Mouse (Mus musculus) E14TG2a.4 (cell line): ENCODE measurements around the gene 1110032A03Rik.

Source experiments
- H3K27me3 ChIP-seq: 2 replicates; pipeline ENCODE4 v1.6.1; 2014; ENCODE audit warnings: low read length, control low read depth; ENCODE audit not compliant: insufficient read depth
- H3K36me3 ChIP-seq: 2 replicates; pipeline ENCODE4 v1.6.1; 2014; ENCODE audit warnings: low read length, control low read depth; ENCODE audit not compliant: insufficient read depth
- H3K4me1 ChIP-seq: replicated peaks from 2 replicates; pipeline ENCODE4 v1.6.1; 2014; ENCODE audit warnings: low read depth, low read length, control low read depth
- H3K4me3 ChIP-seq: replicated peaks from 2 replicates; pipeline ENCODE4 v1.5.1; 2014; ENCODE audit warnings: mild to moderate bottlenecking, low read length
- H3K9me3 ChIP-seq: 2 replicates; pipeline ENCODE4 v1.6.1; 2014; ENCODE audit warnings: low read length, control low read depth
- CTCF ChIP-seq: conservative IDR thresholded peaks from 2 replicates; pipeline ENCODE4 v1.5.1; 2014; ENCODE audit warnings: low read length
- NANOG ChIP-seq: IDR thresholded peaks from 2 replicates; pipeline ENCODE4 v1.6.1; 2014; ENCODE audit warnings: borderline replicate concordance, low read length, mixed read lengths
- POU5F1 ChIP-seq: IDR thresholded peaks from 2 replicates; pipeline ENCODE4 v1.6.1; 2014; ENCODE audit warnings: low read length, borderline replicate concordance

1110032A03Rik gene

GRCm38 (mm10) chr9:50774991-50775612 is at the start of gene 1110032A03Rik, which contains the start of gene Alg9:
TSS of gene 1110032A03Rik (minus strand) at chr9:50775520.
TSS of gene Alg9 (plus strand) at chr9:50775019.
- H3K27me3 ChIP-seq = peaks cover 11% of the 10 kb centered on the region
- no peak for TF ChIP-seq NANOG
- TF ChIP-seq CTCF = no peak
- TF ChIP-seq POU5F1 = no peak
- H3K4me1 ChIP-seq = peaks cover 16% of the 10 kb centered on the region
- no peaks in the 10 kb centered on the region for H3K9me3 ChIP-seq
- peak within 1 kb of the TSS; percentile 92 for H3K4me3 ChIP-seq
- H3K36me3 ChIP-seq = peaks cover 34% of the 10 kb centered on the region

- Histone ChIP-seq H3K36me3 (peaks cover 26% of the 10 kb centered on the region), H3K4me3 (no peak overlapping the region), H3K27me3 (no peaks in the 10 kb centered on the region), H3K9me3 (peaks cover 5% of the 10 kb centered on the region; the same call in 1 of the 2 replicates), H3K4me1 (no peaks in the 10 kb centered on the region)
- TF ChIP-seq CTCF (no peak), NANOG (no peak), POU5F1 (no peak)
These were observed 48.6 kb upstream of the 1110032A03Rik start for GRCm38 (mm10) chr9:50823779-50824453.

- TF ChIP-seq NANOG (no peak), CTCF (no peak), POU5F1 (no peak)
- no peaks in the 10 kb centered on the region for H3K4me1 ChIP-seq
These were observed 46.9 kb upstream of the 1110032A03Rik start for GRCm38 (mm10) chr9:50822216-50822615.

GRCm38 (mm10) chr9:50821651-50822050 is 46.3 kb upstream of the 1110032A03Rik start:
- Histone ChIP-seq H3K4me1 (no peaks in the 10 kb centered on the region), H3K4me3 (no peak overlapping the region), H3K36me3 (peaks cover 36% of the 10 kb centered on the region), H3K9me3 (peaks cover 8% of the 10 kb centered on the region; the same call in 1 of the 2 replicates), H3K27me3 (no peaks in the 10 kb centered on the region)
- TF ChIP-seq NANOG (no peak), POU5F1 (no peak), CTCF (no peak)

More at GRCm38 (mm10) chr9:50822216-50822615, 46.9 kb upstream of the 1110032A03Rik start:
- Histone ChIP-seq H3K36me3 (peaks cover 31% of the 10 kb centered on the region), H3K4me3 (no peak overlapping the region), H3K27me3 (no peaks in the 10 kb centered on the region), H3K9me3 (peaks cover 8% of the 10 kb centered on the region; the same call in 1 of the 2 replicates)

GRCm38 (mm10) chr9:50819716-50820115 is 44.4 kb upstream of the 1110032A03Rik start:
- Histone ChIP-seq H3K36me3 (peaks cover 39% of the 10 kb centered on the region), H3K9me3 (peaks cover 8% of the 10 kb centered on the region; the same call in 1 of the 2 replicates), H3K4me1 (no peaks in the 10 kb centered on the region), H3K27me3 (no peaks in the 10 kb centered on the region), H3K4me3 (no peak overlapping the region)
- TF ChIP-seq NANOG (no peak), POU5F1 (no peak), CTCF (no peak)

- no peaks in the 10 kb centered on the region for H3K4me1 ChIP-seq
- peaks cover 45% of the 10 kb centered on the region for H3K36me3 ChIP-seq
- H3K9me3 ChIP-seq = peaks cover 8% of the 10 kb centered on the region; the same call in 1 of the 2 replicates
- no peak for TF ChIP-seq CTCF
- no peak for TF ChIP-seq POU5F1
- no peak for TF ChIP-seq NANOG
- H3K4me3 ChIP-seq = no peak overlapping the region
- no peaks in the 10 kb centered on the region for H3K27me3 ChIP-seq
These were observed 42.7 kb upstream of the 1110032A03Rik start for GRCm38 (mm10) chr9:50818050-50818449.

- no peak overlapping the region for H3K4me3 ChIP-seq
- H3K4me1 ChIP-seq = no peaks in the 10 kb centered on the region
- no peaks in the 10 kb centered on the region for H3K27me3 ChIP-seq
- TF ChIP-seq POU5F1 (no peak), CTCF (no peak), NANOG (no peak)
- H3K9me3 ChIP-seq = peaks cover 8% of the 10 kb centered on the region; the same call in 1 of the 2 replicates
- peaks cover 43% of the 10 kb centered on the region for H3K36me3 ChIP-seq
These were observed 41.2 kb upstream of the 1110032A03Rik start for GRCm38 (mm10) chr9:50816512-50816911.

- H3K36me3 ChIP-seq = peaks cover 49% of the 10 kb centered on the region
- no peak overlapping the region for H3K4me3 ChIP-seq
- peaks cover 8% of the 10 kb centered on the region; the same call in 1 of the 2 replicates for H3K9me3 ChIP-seq
- TF ChIP-seq NANOG (no peak), CTCF (no peak), POU5F1 (no peak)
- no peaks in the 10 kb centered on the region for H3K4me1 ChIP-seq
- H3K27me3 ChIP-seq = no peaks in the 10 kb centered on the region
These were observed 40.3 kb upstream of the 1110032A03Rik start for GRCm38 (mm10) chr9:50815666-50816065.
